Mouse (Mus musculus) 416B (cell line): ENCODE results near the gene Fbxw7.

Source experiments
- DNase-seq: peaks from one replicate; pipeline ENCODE4 v3.0.0; 2011; ENCODE audit warnings: low read depth

The Fbxw7 gene

GRCm38 (mm10) chr3:84952135-84952534, 137.1 kb downstream of the Fbxw7 start:
- DNase-seq: peak; percentile 58

- DNase-seq: no peak
Measured at GRCm38 (mm10) chr3:84952585-84953187, 137.6 kb downstream of the Fbxw7 start.

- DNase-seq: no peak
Measured at GRCm38 (mm10) chr3:84955011-84955775, 140.1 kb downstream of the Fbxw7 start.

- DNase-seq: no peak
Measured at GRCm38 (mm10) chr3:84955857-84956256, 140.8 kb downstream of the Fbxw7 start.

- DNase-seq: no peak
Measured at GRCm38 (mm10) chr3:84965156-84965555, 150.1 kb downstream of the Fbxw7 start.

GRCm38 (mm10) chr3:84967364-84967763, 152.3 kb downstream of the Fbxw7 start:
- no peak for DNase-seq

- no peak for DNase-seq
Measured at GRCm38 (mm10) chr3:84971561-84971960, 156.5 kb downstream of the Fbxw7 start.

- DNase-seq: no peak
Measured at GRCm38 (mm10) chr3:84972881-84973280, 157.8 kb downstream of the Fbxw7 start.

GRCm38 (mm10) chr3:84974193-84974592, 159.1 kb downstream of the Fbxw7 start:
- DNase-seq: no peak

- DNase-seq: no peak
Measured at GRCm38 (mm10) chr3:84978676-84979075, 163.6 kb downstream of the Fbxw7 start.

GRCm38 (mm10) chr3:84980158-84980557, 165.1 kb downstream of the Fbxw7 start:
- DNase-seq: no peak

- DNase-seq: no peak
Measured at GRCm38 (mm10) chr3:84982688-84983087, 167.6 kb downstream of the Fbxw7 start.

- no peak for DNase-seq
Measured at GRCm38 (mm10) chr3:84985121-84985625, 170.1 kb downstream of the Fbxw7 start.

GRCm38 (mm10) chr3:84988880-84989279, 173.8 kb downstream of the Fbxw7 start:
- DNase-seq: peak; percentile 18

GRCm38 (mm10) chr3:85005257-85005656, 190.2 kb downstream of the Fbxw7 start:
- DNase-seq: no peak

GRCm38 (mm10) chr3:85012889-85013288, 197.8 kb downstream of the Fbxw7 start:
- DNase-seq: no peak

GRCm38 (mm10) chr3:85015667-85016066, 200.6 kb downstream of the Fbxw7 start:
- no peak for DNase-seq

- DNase-seq: no peak
Measured at GRCm38 (mm10) chr3:85020137-85020536, 205.1 kb downstream of the Fbxw7 start.

GRCm38 (mm10) chr3:85021816-85022215, 206.7 kb downstream of the Fbxw7 start:
- DNase-seq: no peak

- peak; percentile 73 for DNase-seq
Measured at GRCm38 (mm10) chr3:85022800-85023199, 207.7 kb downstream of the Fbxw7 start.

GRCm38 (mm10) chr3:85024237-85024636, 209.2 kb downstream of the Fbxw7 start:
- DNase-seq: no peak

- no peak for DNase-seq
Measured at GRCm38 (mm10) chr3:85024817-85025705, 210.0 kb downstream of the Fbxw7 start.
